Mouse (Mus musculus) CH12.LX (cell line): Measurements from ENCODE around the gene Tex44. TPM values are rescaled to one million over a fixed set of nuclear protein-coding genes. Genes with fewer than 3 reads are reported as not detected.
A peak's percentile ranks its signal among the peaks of the same experiment; 100 is the strongest.

Experiments
- DNase-seq: peaks from one replicate; pipeline ENCODE4 v3.0.0-alpha.2; 2013; ENCODE audit errors: extremely low read depth
- H3K27ac ChIP-seq: 2 replicates; pipeline ENCODE4 v1.5.1; 2012; ENCODE audit warnings: low read depth, mild to moderate bottlenecking, control low read depth, moderate library complexity; ENCODE audit not compliant: insufficient read depth
- H3K27me3 ChIP-seq: replicated peaks from 2 replicates; pipeline ENCODE3; 2012; ENCODE audit warnings: inconsistent platforms
- H3K36me3 ChIP-seq, 2 experiments: replicated peaks in 1 of 2; 2 replicates each; pipeline versions ENCODE3 to v1.6.1; 2012; ENCODE audit warnings: inconsistent platforms in 1 of 2, low read length in 1 of 2, mild to moderate bottlenecking in 1 of 2, mixed read lengths in 1 of 2, moderate library complexity in 1 of 2; ENCODE audit not compliant: control insufficient read depth in 1 of 2, insufficient read depth in 1 of 2
- H3K4me1 ChIP-seq, 2 experiments: 2 replicates each; pipeline ENCODE4 v1.6.1; 2012; ENCODE audit warnings: inconsistent platforms in 1 of 2, moderate library complexity in 1 of 2; ENCODE audit not compliant: insufficient read depth in 2 of 2, control insufficient read depth in 1 of 2
- H3K4me2 ChIP-seq: 2 replicates; pipeline ENCODE4 v1.6.1; 2012; ENCODE audit warnings: low read depth, mild to moderate bottlenecking, control low read depth; ENCODE audit not compliant: poor library complexity, insufficient read depth, severe bottlenecking
- H3K4me3 ChIP-seq, 3 experiments: fragments of 150-350 bp in 1 of 3; sonication (generic) in 1 of 3; replicated peaks in 1 of 3; 2 replicates each; pipeline versions ENCODE3 to v1.5.1; 2011 to 2012; ENCODE audit warnings: low read depth in 2 of 3, low read length in 2 of 3, mild to moderate bottlenecking in 2 of 3, moderate library complexity in 2 of 3, control low read depth in 1 of 3, improper control_type of control experiment in 1 of 3, inconsistent platforms in 1 of 3, mixed read lengths in 1 of 3; ENCODE audit not compliant: poor library complexity in 1 of 3
- H3K79me2 ChIP-seq: replicated peaks from 2 replicates; pipeline ENCODE4 v1.6.1; 2012; ENCODE audit warnings: mild to moderate bottlenecking, moderate library complexity; ENCODE audit not compliant: control insufficient read depth, poor library complexity, insufficient read depth, severe bottlenecking; ENCODE audit errors: extremely low read depth
- H3K9ac ChIP-seq: 2 replicates; pipeline ENCODE4 v1.6.1; 2012; ENCODE audit warnings: low read depth, mild to moderate bottlenecking, control low read depth, moderate library complexity; ENCODE audit not compliant: insufficient read depth
- H3K9me3 ChIP-seq: replicated peaks from 2 replicates; pipeline ENCODE3; 2012; ENCODE audit warnings: low read length, inconsistent platforms, mixed read lengths
- BHLHE40 ChIP-seq: IDR thresholded peaks from 2 replicates; pipeline ENCODE4 v1.6.1; 2011; ENCODE audit warnings: mild to moderate bottlenecking, low read depth, low read length, improper control_type of control experiment
- CHD1 ChIP-seq: IDR thresholded peaks from 2 replicates; pipeline ENCODE4 v1.6.1; 2012; ENCODE audit warnings: low read depth, low read length, improper control_type of control experiment, inconsistent platforms
- CHD2 ChIP-seq: IDR thresholded peaks from 2 replicates; pipeline ENCODE4 v1.6.1; 2011; ENCODE audit warnings: low read length, improper control_type of control experiment
- CTCF ChIP-seq, 2 experiments: IDR thresholded peaks in 1 of 2; conservative IDR thresholded peaks in 1 of 2; 2 replicates each; pipeline ENCODE4 v1.5.1; 2011 to 2012; ENCODE audit warnings: low read depth in 2 of 2, low read length in 2 of 2, improper control_type of control experiment in 1 of 2, inconsistent platforms in 1 of 2, mild to moderate bottlenecking in 1 of 2, moderate library complexity in 1 of 2
- E2F4 ChIP-seq: IDR thresholded peaks from 2 replicates; pipeline ENCODE4 v1.6.1; 2011; ENCODE audit warnings: low read depth, low read length, improper control_type of control experiment; ENCODE audit not compliant: insufficient replicate concordance
- ETS1 ChIP-seq: conservative IDR thresholded peaks from 2 replicates; pipeline ENCODE4 v1.6.1; 2012; ENCODE audit warnings: low read depth, mild to moderate bottlenecking, inconsistent platforms, low read length, improper control_type of control experiment, moderate library complexity
- HCFC1 ChIP-seq: IDR thresholded peaks from 2 replicates; pipeline ENCODE4 v1.6.1; 2012; ENCODE audit warnings: low read depth, mild to moderate bottlenecking, inconsistent platforms, low read length, improper control_type of control experiment
- MAFK ChIP-seq: IDR thresholded peaks from 2 replicates; pipeline ENCODE4 v1.6.1; 2011; ENCODE audit warnings: low read length, improper control_type of control experiment; ENCODE audit not compliant: insufficient replicate concordance
- MAX ChIP-seq: IDR thresholded peaks from 2 replicates; pipeline ENCODE4 v1.6.1; 2011; ENCODE audit warnings: low read length, improper control_type of control experiment
- MEF2A ChIP-seq: IDR thresholded peaks from 2 replicates; pipeline ENCODE4 v1.6.1; 2014; ENCODE audit warnings: low read depth, mild to moderate bottlenecking, inconsistent platforms, low read length, improper control_type of control experiment, borderline replicate concordance
- MYC ChIP-seq: IDR thresholded peaks from 2 replicates; pipeline ENCODE4 v1.6.1; 2011; ENCODE audit warnings: low read depth, mild to moderate bottlenecking, improper control_type of control experiment, low read length
- NRF1 ChIP-seq: IDR thresholded peaks from 2 replicates; pipeline ENCODE4 v1.6.1; 2014; ENCODE audit warnings: low read depth, mild to moderate bottlenecking, inconsistent platforms, low read length, improper control_type of control experiment, moderate library complexity
- PAX5 ChIP-seq: IDR thresholded peaks from 2 replicates; pipeline ENCODE4 v1.6.1; 2012; ENCODE audit warnings: low read length, inconsistent platforms, mixed read lengths
- POLR2A ChIP-seq: IDR thresholded peaks from 2 replicates; pipeline ENCODE4 v1.6.1; 2011; ENCODE audit warnings: low read depth, mild to moderate bottlenecking, improper control_type of control experiment, low read length
- POLR2AphosphoS2 ChIP-seq: IDR thresholded peaks from 2 replicates; pipeline ENCODE4 v1.6.1; 2011; ENCODE audit warnings: low read depth, low read length, improper control_type of control experiment
- SIN3A ChIP-seq: IDR thresholded peaks from 2 replicates; pipeline ENCODE4 v1.6.1; 2012; ENCODE audit warnings: low read length, improper control_type of control experiment, inconsistent platforms
- TCF12 ChIP-seq: IDR thresholded peaks from 2 replicates; pipeline ENCODE4 v1.6.1; 2014; ENCODE audit warnings: low read depth, mild to moderate bottlenecking, inconsistent platforms, low read length, improper control_type of control experiment
- USF2 ChIP-seq: conservative IDR thresholded peaks from 2 replicates; pipeline ENCODE4 v1.6.1; 2011; ENCODE audit warnings: low read depth, low read length, improper control_type of control experiment
- ZKSCAN1 ChIP-seq: IDR thresholded peaks from 2 replicates; pipeline ENCODE4 v1.6.1; 2012; ENCODE audit warnings: low read depth, inconsistent platforms, low read length, improper control_type of control experiment, borderline replicate concordance
- ZNF384 ChIP-seq: IDR thresholded peaks from 2 replicates; pipeline ENCODE4 v1.6.1; 2012; ENCODE audit warnings: low read depth, low read length, improper control_type of control experiment, inconsistent platforms
- dilution Hi-C: fragments of 300-500 bp; cut with MboI; formaldehyde crosslinking; loops from 2 replicates; pipeline ENCODE4 v1.14.3; 2020; ENCODE audit warnings: low sequenced_read_pairs; ENCODE audit not compliant: extremely low pct_unique_long_range_greater_than_20kb, extremely low pct_ligation_motif_present
- in situ Hi-C: fragments of 300-500 bp; cut with MboI; formaldehyde crosslinking; loops from 3 replicates; pipeline ENCODE4 v1.14.3; 2019; ENCODE audit warnings: low sequenced_read_pairs, low pct_ligation_motif_present, low pct_unique_long_range_greater_than_20kb, mixed read lengths
- polyA plus RNA-seq: library from polyadenylated mRNA; unstranded; fragments of >175 nt; gene quantifications from 2 replicates; pipeline ENCODE4 v1.2.1, GENCODE M21; 2012; ENCODE audit warnings: low read depth; ENCODE audit not compliant: insufficient read length
- total RNA-seq, 2 experiments: library from RNA; depleted of rRNA; stranded (reverse); fragments of 300-350 nt in 1 of 2; fragments of >200 nt in 1 of 2; gene quantifications; 2 replicates each; pipeline ENCODE4 v1.2.3; 2012 to 2014

Gene Tex44
- total and polyA plus RNA-seq, 3 experiments = not detected

DNA sequence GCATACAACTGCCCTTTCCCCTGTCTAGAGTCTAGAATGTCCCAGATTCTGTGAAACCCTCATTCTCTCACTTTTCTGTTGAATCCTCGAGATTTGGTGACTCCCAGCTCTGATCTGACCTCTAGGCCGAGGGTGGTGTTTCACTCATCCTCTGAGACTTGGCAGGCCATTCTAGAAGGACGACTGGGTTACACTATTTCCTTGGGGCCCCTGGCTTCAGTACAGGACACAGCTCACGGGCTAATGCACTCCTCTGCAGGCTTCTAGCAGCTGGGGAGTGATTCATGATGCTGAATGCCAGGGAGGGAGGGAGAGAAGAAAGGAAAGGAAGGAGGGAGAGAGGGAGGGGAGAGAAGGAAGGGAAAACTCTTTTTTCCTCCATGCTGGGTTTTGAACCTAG is 22.1 kb downstream of the Tex44 start:
- TF ChIP-seq MAFK (no peak), POLR2AphosphoS2 (no peak), BHLHE40 (peak; percentile 38; the same call in 1 of the 2 replicates)
- no peaks in the 10 kb centered on the region for H3K79me2 ChIP-seq
- no peaks in the 10 kb centered on the region for H3K27me3 ChIP-seq
- peak overlapping the region; percentile 14; the same call in 1 of the 2 replicates for H3K4me2 ChIP-seq
- no peak overlapping the region for H3K4me3 ChIP-seq
- in situ Hi-C loops = loop anchor here (25.0 kb wide), 1 partner anchor 589 kb away; no protein-coding TSS in a partner anchor
- H3K27ac ChIP-seq = peak overlapping the region; percentile 39
- H3K36me3 ChIP-seq = no peaks in the 10 kb centered on the region
- no peaks in the 10 kb centered on the region for H3K9me3 ChIP-seq
- DNase-seq = no peak
- dilution Hi-C loops = no loop called here
- H3K4me1 ChIP-seq = peaks cover 22 to 52% of the 10 kb centered on the region in 2 experiments
- H3K9ac ChIP-seq = peak overlapping the region; percentile 34

DNA sequence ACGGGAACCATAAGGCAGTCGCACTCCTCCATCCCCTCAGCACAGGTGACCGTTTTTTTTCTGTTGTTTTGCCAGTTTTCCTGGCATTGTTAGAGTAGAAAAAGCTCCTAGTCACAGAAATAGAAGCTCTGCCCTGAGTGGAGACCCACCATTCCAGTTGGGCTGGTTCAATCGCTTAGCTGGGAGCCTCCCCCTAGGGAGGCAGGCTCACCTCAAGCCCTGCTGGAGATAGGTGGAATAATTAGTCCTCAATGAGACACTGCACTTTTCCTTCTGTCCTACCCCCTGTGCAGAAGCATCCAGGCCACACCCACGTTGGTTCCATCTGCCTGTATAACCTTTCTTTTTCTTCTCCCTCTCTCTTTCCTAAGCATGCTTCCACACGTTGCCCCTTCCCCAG is 23.8 kb downstream of the Tex44 start:
- DNase-seq = no peak
- Histone ChIP-seq H3K9me3 (no peaks in the 10 kb centered on the region), H3K4me2 (no peak overlapping the region), H3K4me1 (peaks cover 16 to 46% of the 10 kb centered on the region in 2 experiments), H3K4me3 (no peak overlapping the region)
- in situ Hi-C loops = loop anchor here (25.0 kb wide), 1 partner anchor 587 kb away; no protein-coding TSS in a partner anchor
- TF ChIP-seq MAFK = no peak
- TF ChIP-seq MYC = no peak
- TF ChIP-seq E2F4 = no peak
- no peak for TF ChIP-seq ZNF384
- TF ChIP-seq HCFC1 = no peak
- no peak for TF ChIP-seq PAX5
- TF ChIP-seq MEF2A = no peak
- TF ChIP-seq POLR2AphosphoS2 = no peak
- no peak for TF ChIP-seq POLR2A
- TF ChIP-seq, all 38 proteins: peak for 0
- no peaks in the 10 kb centered on the region for H3K36me3 ChIP-seq
- no peaks in the 10 kb centered on the region for H3K79me2 ChIP-seq
- H3K9ac ChIP-seq = no peak overlapping the region
- no peaks in the 10 kb centered on the region for H3K27me3 ChIP-seq
- H3K27ac ChIP-seq = no peak overlapping the region
- dilution Hi-C loops = no loop called here

DNA sequence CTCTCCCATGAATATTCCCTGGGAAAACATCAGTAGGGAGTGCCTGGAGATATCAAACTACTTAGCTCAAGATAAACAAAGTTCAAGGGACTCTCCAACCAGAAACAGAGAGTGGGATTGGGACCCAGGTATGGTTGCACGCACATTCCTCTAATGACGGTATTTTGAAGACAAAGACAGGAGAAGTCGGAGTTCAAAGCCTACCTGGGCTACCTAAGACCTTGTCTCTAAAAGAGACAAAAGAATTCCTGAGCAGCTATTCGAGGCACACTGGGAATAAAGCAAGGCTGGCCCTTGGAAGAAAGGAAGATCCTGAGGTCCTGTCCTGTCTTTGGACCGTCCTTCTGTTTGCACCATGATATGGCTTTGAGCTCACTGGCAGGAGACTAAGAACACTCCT is 26.6 kb downstream of the Tex44 start:
- TF ChIP-seq CTCF (conservative IDR thresholded peaks at IDR 0.05 in 1 of 2, IDR thresholded peaks at IDR 0.05 in 1 of 2; ENCODE audit: low read depth in 2 of 2, low read length in 2 of 2) (no peak), E2F4 (no peak), MAX (no peak), MEF2A (no peak), PAX5 (no peak), BHLHE40 (no peak), SIN3A (no peak), NRF1 (no peak), CHD1 (no peak), TCF12 (no peak), ETS1 (no peak), USF2 (no peak), ZKSCAN1 (no peak), CHD2 (no peak)
- dilution Hi-C loops (no loop called here), in situ Hi-C loops (no loop called here)
- no peaks in the 10 kb centered on the region for H3K27me3 ChIP-seq
- H3K9ac ChIP-seq = no peak overlapping the region
- H3K9me3 ChIP-seq = no peaks in the 10 kb centered on the region
- H3K36me3 ChIP-seq = no peaks in the 10 kb centered on the region
- peaks cover 11 to 28% of the 10 kb centered on the region in 2 experiments; a peak in 3 of 4 replicates for H3K4me1 ChIP-seq
- DNase-seq = no peak
- H3K4me2 ChIP-seq = no peak overlapping the region
- no peak overlapping the region for H3K4me3 ChIP-seq
- H3K79me2 ChIP-seq = no peaks in the 10 kb centered on the region
- H3K27ac ChIP-seq = no peak overlapping the region
